Mouse (Mus musculus): ENCODE measurements around the gene Dnajc16. TPM values are rescaled to one million over a fixed set of nuclear protein-coding genes. Genes with fewer than 3 reads are reported as not detected.
"Not testable (repeated sequence)": the region's sequence is repeated elsewhere in the genome, so short reads cannot be mapped to it uniquely, and the experiment has no call there.

The Dnajc16 gene
- total RNA-seq, 2 experiments from 2014 or later = 29.4 to 33.3 TPM

DNA sequence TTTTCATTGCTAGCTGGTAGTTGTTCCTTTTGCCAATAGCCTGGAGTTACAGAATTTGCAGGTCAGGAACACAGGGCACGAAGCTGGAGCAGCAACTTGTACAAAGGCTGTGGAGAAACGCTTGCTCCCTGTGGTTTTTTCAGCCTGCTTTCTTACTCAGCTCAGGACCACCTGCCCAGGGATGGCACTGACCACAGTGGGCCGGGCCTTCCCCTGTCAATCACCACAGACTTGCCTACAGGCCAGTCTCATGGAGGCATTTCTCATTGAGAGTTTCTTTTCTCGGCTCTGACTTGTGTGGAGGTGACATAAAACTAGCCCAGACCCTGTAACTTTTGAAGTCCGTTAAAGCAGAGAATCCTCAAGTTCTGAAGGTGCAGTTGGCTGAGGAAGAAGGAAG is 6.8 kb upstream of the Dnajc16 start:
- no peak for DNase-seq (ENCODE audit: low spot score in 2 of 2)

GRCm38 (mm10) chr4:141796954-141797353 is 6.2 kb upstream of the Dnajc16 start:
- no peak for DNase-seq (ENCODE audit: low spot score in 2 of 2)

- DNase-seq (ENCODE audit: low spot score in 2 of 2) = no peak
Observed at GRCm38 (mm10) chr4:141796356-141796755, 5.6 kb upstream of the Dnajc16 start.

- no peak for DNase-seq (ENCODE audit: low spot score in 2 of 2)
Observed at GRCm38 (mm10) chr4:141794152-141794535, 3.4 kb upstream of the Dnajc16 start.

DNA sequence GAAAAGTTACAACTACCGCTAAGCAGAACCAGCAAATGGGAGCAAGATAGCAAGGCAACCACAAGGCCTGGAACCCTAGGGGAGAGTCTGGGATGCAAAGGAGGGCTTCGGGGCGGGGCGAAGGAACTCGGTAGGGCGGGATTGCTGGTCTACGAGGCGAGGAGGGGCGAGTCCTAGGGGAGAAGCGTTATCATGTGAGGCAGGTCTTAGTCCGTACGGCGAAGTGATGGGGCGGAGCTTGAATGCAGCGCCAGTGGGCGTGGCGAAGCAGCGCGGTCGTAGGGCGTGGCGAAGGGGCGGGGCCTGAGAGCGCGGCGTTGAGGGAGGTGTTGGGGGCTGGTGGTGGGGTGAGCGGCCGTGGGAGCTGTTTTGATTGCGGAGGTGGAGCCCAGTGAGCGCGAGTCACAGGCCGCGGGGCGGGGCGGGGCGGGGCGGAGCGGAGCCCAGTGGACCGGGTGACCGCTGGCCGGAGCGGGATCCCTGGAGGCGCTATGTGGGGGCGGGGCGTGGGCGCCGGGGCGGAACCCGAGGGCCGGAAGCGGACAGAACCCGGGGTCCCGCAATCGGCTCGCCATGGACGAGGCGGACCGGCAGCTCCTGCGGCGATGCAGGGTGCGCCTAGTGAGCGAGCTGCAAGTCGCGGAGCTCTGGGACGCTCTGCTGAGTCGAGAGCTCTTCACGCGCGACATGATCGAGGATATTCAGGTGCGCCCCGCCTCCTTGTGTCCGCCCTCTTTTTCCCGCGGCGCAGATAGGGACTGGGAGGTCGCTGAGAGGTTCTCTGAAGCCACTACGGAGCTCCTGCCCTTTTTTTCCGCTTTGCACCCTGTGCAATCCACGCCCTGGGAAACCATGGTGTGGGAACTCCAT is 2.8 kb upstream of the Dnajc16 start, which contains the start of gene Casp9:
Gene Casp9, plus strand, starts transcription at position 331 of the 870 bp plus-strand sequence.
- peak; percentile 94 to 96 for DNase-seq (ENCODE audit: low spot score in 2 of 2)

DNA sequence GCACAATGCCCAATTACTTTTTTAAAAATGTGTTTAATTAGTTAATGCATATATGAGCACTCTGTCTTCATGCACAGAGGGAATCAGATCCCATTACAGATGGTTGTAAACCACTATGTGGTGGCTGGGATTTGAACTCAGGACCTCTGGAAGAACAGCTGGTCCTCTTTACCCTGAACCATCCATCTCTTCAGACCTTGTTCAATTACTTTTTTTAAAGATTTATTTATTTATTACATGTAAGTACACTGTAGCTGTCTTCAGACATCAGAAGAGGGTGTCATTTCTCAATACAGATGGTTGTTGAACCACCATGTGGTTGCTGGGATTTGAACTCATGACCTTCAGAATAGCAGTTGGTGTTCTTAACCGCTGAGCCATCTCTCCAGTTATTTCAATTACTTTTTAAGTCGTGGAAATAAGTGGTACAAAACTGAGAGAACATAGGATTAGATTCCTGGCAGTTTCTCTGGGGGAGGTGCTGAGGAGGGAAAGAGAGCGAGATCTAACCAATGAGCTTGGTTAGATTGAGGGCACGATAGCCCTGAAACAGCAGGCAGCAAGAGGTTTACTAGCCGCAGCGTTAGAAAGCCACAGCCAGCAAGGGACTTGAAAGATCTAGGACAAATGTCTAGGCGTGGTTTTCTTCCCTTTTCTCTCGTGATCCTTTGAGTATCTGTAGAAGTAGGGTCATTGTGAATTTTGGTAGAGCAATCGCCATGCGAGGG is 2.0 kb upstream of the Dnajc16 start:
- DNase-seq (ENCODE audit: low spot score in 2 of 2) = no peak

- DNase-seq (ENCODE audit: low spot score in 2 of 2) = no peak
Observed at GRCm38 (mm10) chr4:141791951-141792350, 1.2 kb upstream of the Dnajc16 start.

DNA sequence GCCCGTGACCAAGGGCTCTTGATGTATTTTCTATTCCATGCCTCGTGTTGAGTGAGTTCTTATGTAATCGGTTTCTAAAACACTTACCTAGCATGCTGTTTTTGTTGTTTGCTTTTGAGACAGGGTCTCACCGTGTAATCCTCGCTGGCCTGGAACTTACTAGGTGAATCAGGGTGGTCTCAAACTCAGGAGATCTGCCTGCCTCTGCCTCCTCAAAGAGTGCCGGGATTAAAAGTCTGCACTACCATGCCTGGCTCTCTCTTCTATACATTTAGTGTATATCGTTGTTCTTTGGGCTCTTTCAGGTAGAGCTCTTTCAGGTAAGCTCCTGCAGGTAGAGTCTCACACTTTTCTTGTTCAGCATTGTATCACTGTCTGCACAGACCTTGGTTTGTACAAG is 755 bp upstream of the Dnajc16 start:
- DNase-seq (ENCODE audit: low spot score in 2 of 2) = no peak

DNA sequence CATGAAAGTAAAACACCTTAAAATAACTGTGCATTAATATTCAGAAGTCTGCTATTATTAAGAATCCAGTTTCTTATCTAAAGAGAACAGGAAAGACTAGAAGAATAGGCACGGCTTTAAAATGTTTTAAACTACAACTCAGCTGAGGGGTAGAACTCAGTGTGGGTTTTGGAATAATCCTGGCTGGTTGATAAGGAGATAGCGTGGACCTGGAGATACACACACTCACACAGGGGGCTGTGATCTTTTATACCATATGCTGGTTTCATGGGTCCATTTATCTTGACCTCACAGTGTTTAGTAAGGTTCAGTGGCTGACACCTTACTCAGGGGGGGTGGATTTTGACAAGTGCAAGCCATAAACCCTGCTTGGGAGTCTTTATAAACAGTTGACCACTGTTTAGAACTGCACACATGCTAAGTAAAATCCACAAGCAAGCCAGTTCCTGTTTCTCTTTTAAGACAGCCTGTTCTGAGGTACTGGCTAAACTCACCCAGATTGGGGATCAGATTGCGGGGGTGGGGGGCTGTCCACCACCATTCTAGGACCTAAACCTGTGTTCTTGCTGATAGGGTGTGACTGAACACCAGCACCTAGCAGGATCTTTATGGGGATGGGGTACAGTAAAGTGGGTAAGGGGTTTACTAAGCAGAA is 1.0 kb downstream of the Dnajc16 start:
- no peak for DNase-seq (ENCODE audit: low spot score in 2 of 2)

DNA sequence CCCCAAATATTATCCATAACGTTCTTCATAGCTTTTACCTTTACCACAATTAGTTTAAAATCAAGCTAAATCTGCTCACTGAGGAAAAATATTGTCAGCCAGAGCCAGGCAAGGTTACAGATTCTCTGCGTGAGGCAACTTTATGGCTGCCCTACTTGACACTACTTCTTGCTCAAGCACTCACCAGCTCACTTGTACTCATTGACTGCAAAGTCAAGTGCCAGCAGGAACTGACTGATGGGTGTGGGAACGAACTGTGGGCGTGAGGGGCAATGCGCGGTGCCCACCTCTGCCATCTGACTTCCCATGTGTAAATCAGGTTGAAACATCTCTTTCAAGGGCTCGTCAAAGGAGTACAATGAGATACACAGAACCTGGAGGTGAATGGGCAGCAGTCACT is 3.3 kb downstream of the Dnajc16 start:
- DNase-seq (ENCODE audit: low spot score in 2 of 2) = no peak

DNA sequence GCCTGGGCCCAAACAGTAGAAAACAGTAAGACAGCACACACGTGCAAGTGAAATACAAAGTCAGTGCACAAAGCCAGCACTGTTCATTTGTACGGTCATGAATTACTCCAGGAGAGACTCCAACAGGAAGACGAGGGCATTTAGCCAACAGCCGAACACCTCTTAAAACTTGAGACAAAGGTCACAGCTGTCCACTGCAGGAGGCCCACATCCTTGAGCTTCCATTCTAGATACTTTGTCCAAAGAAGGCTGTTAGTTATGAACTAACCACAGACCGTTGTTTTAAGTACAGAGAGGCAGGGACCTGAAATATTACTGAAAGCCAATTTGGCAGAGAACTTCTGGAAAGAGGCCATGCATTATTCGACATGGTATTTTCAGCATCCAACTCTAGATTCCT is 3.7 kb downstream of the Dnajc16 start:
- no peak for DNase-seq (ENCODE audit: low spot score in 2 of 2)

- DNase-seq (ENCODE audit: low spot score in 2 of 2) = no peak
Observed at GRCm38 (mm10) chr4:141786141-141786540, 4.6 kb downstream of the Dnajc16 start.

DNA sequence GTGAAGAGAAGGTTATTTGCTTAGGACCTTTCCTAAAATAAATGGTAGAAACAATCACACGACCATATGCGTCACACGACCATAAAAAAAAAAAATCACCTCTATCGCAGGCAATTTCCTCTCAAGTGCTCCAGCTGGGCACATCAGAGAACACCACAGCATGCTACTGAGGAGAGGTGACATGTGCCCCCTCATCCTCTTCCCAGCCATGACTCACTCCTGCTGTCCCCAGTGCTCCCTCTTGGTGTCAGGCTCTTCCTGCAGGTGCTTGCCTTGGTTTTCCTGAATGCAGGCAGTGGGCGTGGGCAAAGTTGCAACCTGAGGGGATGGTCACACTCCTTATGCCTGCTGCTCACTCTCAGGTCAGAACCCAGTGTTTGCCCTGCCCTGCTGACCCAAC is 5.9 kb downstream of the Dnajc16 start:
- DNase-seq (ENCODE audit: low spot score in 2 of 2) = no peak

- DNase-seq (ENCODE audit: low spot score in 2 of 2) = no peak
Observed at GRCm38 (mm10) chr4:141781201-141781985, 9.3 kb downstream of the Dnajc16 start.

GRCm38 (mm10) chr4:141779828-141780227 is 10.9 kb downstream of the Dnajc16 start:
- DNase-seq (ENCODE audit: low spot score in 2 of 2) = peak in 1 of 2 experiments; percentile 18

DNA sequence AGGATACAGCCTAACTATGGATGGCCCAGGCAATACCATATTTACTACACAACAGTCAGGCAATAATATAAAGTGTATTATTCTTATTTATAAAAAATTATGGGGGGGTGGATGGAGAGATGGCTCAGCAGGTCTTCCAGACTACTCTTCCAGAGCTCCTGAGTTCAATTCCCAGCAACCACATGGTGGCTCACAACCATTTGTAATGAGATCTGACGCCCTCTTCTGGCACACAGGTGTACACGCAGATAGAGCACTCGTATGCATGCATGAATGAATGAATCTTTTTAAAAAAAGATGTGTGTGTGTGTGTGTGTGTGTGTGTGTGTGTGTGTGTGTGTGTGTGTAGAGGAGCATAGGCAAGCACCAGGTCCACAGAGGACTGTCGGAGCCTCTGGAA is 17.7 kb downstream of the Dnajc16 start:
- DNase-seq (ENCODE audit: low spot score in 2 of 2) = not testable (repeated sequence)

GRCm38 (mm10) chr4:141771823-141772222 is 18.9 kb downstream of the Dnajc16 start:
- DNase-seq (ENCODE audit: low spot score in 2 of 2) = no peak

DNA sequence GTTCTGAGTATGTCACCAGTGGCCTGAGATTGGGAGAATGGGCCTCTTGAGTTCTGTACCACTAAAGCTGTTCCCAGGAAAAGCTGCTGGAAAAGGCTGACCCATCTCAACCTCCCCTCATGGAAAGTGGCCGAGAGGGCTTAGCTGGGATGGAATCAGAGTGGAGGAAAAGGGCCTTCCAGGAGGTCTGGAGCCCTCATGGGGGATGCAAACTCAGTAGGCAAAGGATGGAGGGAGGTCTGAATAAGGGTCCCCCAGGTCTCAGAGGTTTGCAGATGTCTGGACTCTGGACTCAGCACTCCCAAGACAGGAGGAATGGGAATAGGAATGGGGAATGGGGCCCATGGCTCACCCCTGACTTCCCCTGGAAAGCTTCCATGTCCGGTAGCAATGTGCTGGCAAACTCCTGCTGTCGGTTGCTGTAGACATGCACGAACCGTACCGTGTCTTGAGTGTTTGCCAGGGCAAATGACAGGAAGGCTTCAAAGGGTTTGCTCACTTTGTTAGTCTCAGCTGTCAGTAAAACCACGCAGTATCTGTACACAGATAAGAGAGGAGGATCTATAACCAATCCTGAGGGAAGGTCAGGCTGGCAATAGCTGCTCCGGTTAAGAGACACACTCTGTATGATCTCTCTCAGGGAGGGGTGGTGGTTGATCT is 21.1 kb downstream of the Dnajc16 start:
- no peak for DNase-seq (ENCODE audit: low spot score in 2 of 2)

DNA sequence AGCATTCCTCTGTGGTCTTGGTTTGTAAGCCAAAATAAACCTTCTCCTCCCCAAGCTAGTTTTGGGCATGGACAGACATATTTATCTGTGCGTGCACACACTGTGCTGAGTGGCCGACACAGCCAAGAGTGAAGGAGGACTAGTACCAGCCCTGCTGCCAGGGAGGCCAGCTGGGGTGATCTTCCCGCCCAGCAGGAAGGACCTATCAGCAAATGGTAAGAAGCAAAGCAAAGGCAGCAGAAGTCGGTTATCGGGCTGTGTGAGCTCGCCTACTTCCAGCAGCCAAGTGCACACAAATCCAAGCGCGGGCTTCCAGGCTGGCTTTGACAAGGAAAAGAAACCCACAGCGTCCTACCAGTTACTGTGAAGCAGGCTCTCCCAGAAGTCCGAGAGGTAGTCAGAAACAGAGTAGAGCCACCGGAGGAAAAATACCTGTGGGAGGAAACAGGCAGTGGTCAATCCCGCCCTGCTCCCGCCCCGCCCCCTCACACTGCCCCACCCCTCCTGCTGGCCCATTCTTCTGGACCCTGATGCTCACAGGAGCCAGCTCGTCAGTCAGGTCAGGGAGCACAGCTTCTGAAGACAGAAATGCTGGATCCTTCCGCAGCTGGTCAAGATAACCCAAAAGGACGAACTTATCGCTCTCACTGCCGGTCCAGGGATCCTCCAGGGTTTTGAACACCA is 23.2 kb downstream of the Dnajc16 start:
- DNase-seq (ENCODE audit: low spot score in 2 of 2) = peak; percentile 29 to 42

All from layer of hippocampus, postnatal 14 days (tissue).